Mouse (Mus musculus) heart, postnatal 0 days (tissue): ENCODE data around the gene Gm44973. TPM values are rescaled to one million over a fixed set of nuclear protein-coding genes. Genes with fewer than 3 reads are reported as not detected.

Source experiments
- ATAC-seq: fragments of 200-750 bp; cut with Nextera tagmentation; 2 replicates; pipeline ENCODE4 v1.8.0; 2017; ENCODE audit warnings: low read depth, moderate number of reproducible peaks, moderate library complexity; ENCODE audit not compliant: insufficient read depth
- DNase-seq: peaks from one replicate; pipeline ENCODE4 v3.0.0-alpha.2; 2016; ENCODE audit warnings: low spot score
- H3K27ac ChIP-seq: fragments of 300-500 bp; sonication (generic); 2 replicates; pipeline ENCODE4 v1.5.1; 2014; ENCODE audit warnings: low read depth, mild to moderate bottlenecking
- H3K27me3 ChIP-seq: fragments of 300-500 bp; sonication (generic); 2 replicates; pipeline ENCODE4 v1.6.1; 2014; ENCODE audit warnings: low read length, mixed read lengths; ENCODE audit not compliant: control insufficient read depth, insufficient read depth
- H3K36me3 ChIP-seq: fragments of 300-500 bp; sonication (generic); replicated peaks from 2 replicates; pipeline ENCODE4 v1.6.1; 2014; ENCODE audit warnings: low read length, mixed read lengths; ENCODE audit not compliant: control insufficient read depth, insufficient read depth
- H3K4me1 ChIP-seq: fragments of 300-500 bp; sonication (generic); 2 replicates; pipeline ENCODE4 v1.6.1; 2014; ENCODE audit warnings: antibody characterized with exemption; ENCODE audit not compliant: control insufficient read depth, insufficient read depth
- H3K4me2 ChIP-seq: fragments of 300-500 bp; sonication (generic); 2 replicates; pipeline ENCODE4 v1.6.1; 2014; ENCODE audit warnings: low read depth, mild to moderate bottlenecking, low read length, moderate library complexity
- H3K4me3 ChIP-seq: fragments of 300-500 bp; sonication (generic); 2 replicates; pipeline ENCODE4 v1.5.1; 2014; ENCODE audit warnings: low read depth, low read length
- H3K9ac ChIP-seq: fragments of 300-500 bp; sonication (generic); replicated peaks from 2 replicates; pipeline ENCODE4 v1.6.1; 2014; ENCODE audit warnings: low read depth, low read length, mixed read lengths
- H3K9me3 ChIP-seq: fragments of 300-500 bp; sonication (generic); replicated peaks from 2 replicates; pipeline ENCODE4 v1.6.1; 2016; ENCODE audit warnings: low read length; ENCODE audit not compliant: control insufficient read depth
- CTCF ChIP-seq: IDR thresholded peaks from 2 replicates; pipeline ENCODE4 v1.5.1; 2016; ENCODE audit warnings: antibody characterized with exemption, control low read depth, low read depth
- EP300 ChIP-seq: IDR thresholded peaks from 2 replicates; pipeline ENCODE4 v1.6.1; 2016; ENCODE audit warnings: antibody characterized with exemption, low read depth
- WGBS: fragments of 180-500 bp; shearing (Covaris S2); extraction: QIAGEN DNeasy Blood & Tissue Kit; methylation state at CpG from one replicate; pipeline ENCODE4 v1.1.7; 2014; 5-methylcytosine and 5-hydroxymethylcytosine counted together
- polyA plus RNA-seq: library from polyadenylated mRNA; unstranded; fragments of >200 nt; fragmentation: Nextera tagmentation; extraction: Ambion mirVana; gene quantifications from 2 replicates; pipeline ENCODE4 v1.2.1, GENCODE M21; 2015
- total RNA-seq: library from RNA; depleted of rRNA; stranded (reverse); fragments of >200 nt; gene quantifications from 2 replicates; pipeline ENCODE4 v1.2.3, GENCODE M21; 2014; ENCODE audit warnings: low replicate concordance

Gene Gm44973
- total and polyA plus RNA-seq, 2 experiments from 2014 or later = 1.1 TPM; not detected in 1

DNA sequence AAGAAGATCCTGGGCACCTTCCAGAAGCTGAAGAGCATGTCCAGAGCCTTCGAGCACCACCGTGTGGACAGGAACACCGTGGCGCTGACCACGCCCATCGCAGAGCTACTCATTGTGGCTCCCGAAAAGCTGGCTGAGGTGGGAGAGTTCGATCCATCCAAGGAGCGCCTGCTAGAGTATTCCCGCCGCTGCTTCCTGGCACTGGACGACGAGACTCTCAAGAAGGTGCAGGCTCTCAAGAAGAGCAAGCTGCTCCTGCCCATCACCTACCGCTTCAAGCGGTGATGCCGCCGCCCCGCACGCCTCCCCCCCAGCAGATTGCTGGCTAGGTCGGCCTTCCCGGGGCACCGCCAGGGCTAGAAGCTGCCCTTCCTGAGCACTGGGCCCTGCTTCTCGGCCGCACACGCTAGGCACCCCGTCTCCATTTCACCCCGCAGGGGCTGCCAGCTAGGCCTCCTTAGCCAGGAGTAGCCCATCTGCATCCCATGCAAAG is 45.0 kb downstream of the Gm44973 start:
- peak; percentile 75 for TF ChIP-seq CTCF
- TF ChIP-seq EP300 = no peak
- no peaks in the 10 kb centered on the region for H3K36me3 ChIP-seq
- ATAC-seq = no peak
- H3K9me3 ChIP-seq = no peaks in the 10 kb centered on the region
- H3K4me3 ChIP-seq = peak overlapping the region; percentile 69
- DNase-seq = peak; percentile 81
- peak overlapping the region; percentile 99 for H3K4me2 ChIP-seq
- H3K9ac ChIP-seq = peak overlapping the region; percentile 89
- 3% methylated on average over 27 of the region's 27 CpGs for WGBS
- peak overlapping the region; percentile 100 for H3K27ac ChIP-seq
- H3K4me1 ChIP-seq = peaks cover 21% of the 10 kb centered on the region
- peaks cover 32% of the 10 kb centered on the region for H3K27me3 ChIP-seq

DNA sequence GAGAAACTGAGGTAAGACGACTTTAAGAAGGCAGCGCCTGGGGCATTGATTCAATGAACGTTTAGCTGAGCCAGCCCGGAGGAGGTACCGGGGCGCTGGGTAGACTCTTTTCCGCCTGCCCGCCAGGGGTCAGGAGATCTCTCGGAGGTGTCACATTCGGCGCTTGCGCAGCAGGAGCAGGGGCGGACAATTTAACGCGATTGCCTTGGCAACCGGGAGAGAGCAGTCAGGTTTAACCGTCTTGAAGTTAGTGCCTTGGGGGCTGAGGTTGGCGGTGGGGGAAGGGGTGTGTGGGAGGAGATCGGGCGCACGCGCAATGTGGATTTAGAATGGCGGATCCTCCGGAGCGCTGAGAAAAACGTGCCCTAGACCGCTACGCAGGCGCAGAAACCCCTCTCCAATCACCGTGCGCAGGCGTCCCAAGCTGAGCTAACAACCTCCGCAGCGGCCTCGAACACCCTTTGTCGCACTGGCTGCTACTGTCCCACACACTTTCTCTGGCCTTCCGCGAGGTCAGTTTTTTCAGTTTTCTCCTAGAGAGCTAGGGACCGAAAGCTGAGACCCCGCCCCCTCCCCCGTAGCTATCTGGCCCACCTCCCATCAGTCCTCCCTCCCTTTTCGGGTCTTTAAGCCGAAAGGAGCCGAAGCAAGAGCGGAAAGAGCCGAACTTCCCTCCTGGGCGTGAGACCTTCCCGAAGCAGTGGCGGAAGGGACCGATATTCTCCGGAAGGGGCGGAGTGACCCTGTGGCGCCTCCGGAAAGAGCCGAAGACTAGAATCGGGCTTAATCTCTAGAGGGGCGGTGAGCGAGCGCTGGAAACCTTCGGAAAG is 45.9 kb downstream of the Gm44973 start:
- Histone ChIP-seq H3K9me3 (no peaks in the 10 kb centered on the region), H3K4me3 (peak overlapping the region; percentile 69), H3K9ac (peak overlapping the region; percentile 89), H3K36me3 (peaks cover 8% of the 10 kb centered on the region), H3K4me1 (peaks cover 21% of the 10 kb centered on the region), H3K4me2 (peak overlapping the region; percentile 99), H3K27ac (peak overlapping the region; percentile 100), H3K27me3 (peaks cover 23% of the 10 kb centered on the region)
- under 1% methylated on average over 60 of the region's 60 CpGs for WGBS
- TF ChIP-seq CTCF (peak; percentile 60), EP300 (no peak)
- ATAC-seq (peak; percentile 89), DNase-seq (peak; percentile 98)

DNA sequence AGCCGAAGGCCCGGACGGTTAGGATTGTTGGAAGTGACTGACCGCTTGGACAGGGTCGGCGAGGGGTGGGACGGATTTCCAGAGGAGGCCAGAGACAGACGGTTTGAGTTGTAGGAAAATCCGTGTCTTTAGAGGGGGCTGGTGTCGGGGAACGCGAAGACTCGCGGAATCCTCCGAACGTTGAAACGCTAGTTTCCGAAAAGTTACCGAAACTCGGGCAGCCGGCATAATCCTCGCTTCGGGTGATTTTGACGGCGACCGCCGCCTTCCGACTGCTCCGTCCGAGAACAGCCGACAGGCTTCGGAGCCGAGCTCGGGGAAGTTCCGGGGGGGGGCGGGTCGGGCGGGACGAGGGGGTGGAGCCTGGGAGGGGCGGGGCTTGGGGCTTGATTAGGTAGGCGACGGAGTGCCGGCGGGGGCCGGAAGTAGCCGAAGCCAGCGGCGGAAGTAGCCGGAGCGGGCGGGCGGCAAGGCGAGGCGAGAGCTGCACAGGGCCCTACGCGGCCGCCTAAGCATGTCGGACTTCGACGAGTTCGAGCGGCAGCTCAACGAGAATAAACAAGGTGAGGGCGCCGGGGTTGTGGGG is 46.6 kb downstream of the Gm44973 start, which contains the start of gene U2af2:
TSS of gene U2af2 (plus strand) at position 370 of the 586 bp plus-strand sequence.
- peak within 1 kb of the TSS; percentile 100 for H3K27ac ChIP-seq
- TF ChIP-seq CTCF = no peak
- no peak for TF ChIP-seq EP300
- WGBS = 2% methylated on average over 49 of the region's 65 CpGs

DNA sequence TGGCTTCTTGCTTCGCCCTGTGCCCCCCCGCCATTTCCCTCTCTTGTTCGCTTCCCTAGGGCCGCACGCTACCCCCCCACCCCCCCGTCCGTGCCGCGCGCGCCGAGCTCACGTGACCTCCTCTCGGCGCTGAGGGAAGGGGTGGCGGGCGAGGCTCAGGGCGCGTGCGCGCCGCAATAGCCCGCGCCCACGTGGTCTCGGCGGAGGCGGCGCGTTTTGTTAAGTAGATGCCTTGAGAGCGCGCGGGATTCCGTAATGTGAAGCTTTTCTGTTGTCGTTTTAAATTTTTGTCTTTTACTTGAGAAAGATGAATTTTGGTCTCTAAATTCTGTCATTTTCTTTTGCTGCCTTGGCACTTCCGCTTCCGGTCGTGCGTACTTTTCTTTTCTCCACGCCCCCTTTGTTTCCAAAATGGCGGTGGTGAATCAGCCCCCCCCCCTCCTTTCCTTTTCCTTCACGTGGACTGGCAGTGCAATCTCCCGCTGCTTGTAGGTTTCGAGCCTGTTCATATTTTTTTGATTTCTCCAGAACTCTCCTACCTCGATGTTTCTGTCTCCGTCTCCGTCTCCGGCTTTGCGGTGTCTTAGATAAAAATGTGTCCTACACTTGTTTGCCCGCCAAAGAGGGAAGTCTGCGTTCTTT is 47.2 kb downstream of the Gm44973 start:
- peaks cover 10% of the 10 kb centered on the region for H3K27me3 ChIP-seq
- TF ChIP-seq CTCF = no peak
- TF ChIP-seq EP300 = peak; percentile 53; the same call in 1 of the 2 replicates
- peaks cover 20% of the 10 kb centered on the region for H3K36me3 ChIP-seq
- peak overlapping the region; percentile 99 for H3K4me2 ChIP-seq
- peak; percentile 47 for ATAC-seq
- peaks cover 21% of the 10 kb centered on the region for H3K4me1 ChIP-seq
- peak overlapping the region; percentile 89 for H3K9ac ChIP-seq
- DNase-seq = peak; percentile 80
- WGBS = under 1% methylated on average over 43 of the region's 51 CpGs
- H3K27ac ChIP-seq = peak overlapping the region; percentile 100
- H3K4me3 ChIP-seq = peak overlapping the region; percentile 69
- H3K9me3 ChIP-seq = no peaks in the 10 kb centered on the region

More for the DNA sequence above, 46.6 kb downstream of the Gm44973 start, which contains the start of gene U2af2:
- Histone ChIP-seq H3K4me1 (peaks cover 21% of the 10 kb centered on the region), H3K9ac (peak within 1 kb of the TSS; percentile 89), H3K36me3 (peaks cover 15% of the 10 kb centered on the region), H3K27me3 (peaks cover 16% of the 10 kb centered on the region), H3K9me3 (no peaks in the 10 kb centered on the region), H3K4me3 (peak within 1 kb of the TSS; percentile 69), H3K4me2 (peak within 1 kb of the TSS; percentile 99)
- ATAC-seq = peak; percentile 80
- DNase-seq = peak; percentile 91

DNA sequence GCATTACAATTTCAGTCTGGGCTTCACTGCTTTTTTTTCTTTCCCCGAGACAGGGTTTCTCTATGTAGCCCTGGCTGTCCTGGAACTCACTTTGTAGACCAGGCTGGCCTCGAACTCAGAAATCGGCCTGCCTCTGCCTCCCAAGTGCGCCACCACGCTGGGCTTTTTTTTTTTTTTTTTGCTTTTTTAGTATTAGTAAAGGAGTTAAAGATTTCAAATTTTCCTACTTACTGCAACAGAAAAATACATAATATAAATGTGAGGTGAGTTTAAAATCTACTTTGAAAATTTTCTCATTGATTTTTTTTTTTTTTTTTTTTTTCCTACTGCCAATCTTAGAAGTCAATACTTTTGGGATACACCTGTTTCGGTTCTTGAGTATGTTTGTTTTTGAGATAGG is 49.6 kb downstream of the Gm44973 start:
- Histone ChIP-seq H3K9me3 (no peaks in the 10 kb centered on the region), H3K9ac (no peak overlapping the region), H3K4me1 (peaks cover 21% of the 10 kb centered on the region), H3K4me2 (no peak overlapping the region), H3K4me3 (no peak overlapping the region), H3K36me3 (peaks cover 44% of the 10 kb centered on the region), H3K27ac (no peak overlapping the region), H3K27me3 (no peaks in the 10 kb centered on the region)
- DNase-seq (no peak), ATAC-seq (no peak)
- TF ChIP-seq EP300 (no peak), CTCF (no peak)
- 87% methylated on average over 6 of the region's 6 CpGs for WGBS
